Mouse (Mus musculus) frontal cortex, adult (tissue): Measurements from ENCODE around the gene Adcy7.

Experiments
- ATAC-seq: cut with Nextera tagmentation; 2 replicates; pipeline ENCODE4 v1.9.2; 2017; ENCODE audit warnings: mild to moderate bottlenecking, moderate library complexity, mixed read lengths; ENCODE audit not compliant: low TSS enrichment

Gene Adcy7

DNA sequence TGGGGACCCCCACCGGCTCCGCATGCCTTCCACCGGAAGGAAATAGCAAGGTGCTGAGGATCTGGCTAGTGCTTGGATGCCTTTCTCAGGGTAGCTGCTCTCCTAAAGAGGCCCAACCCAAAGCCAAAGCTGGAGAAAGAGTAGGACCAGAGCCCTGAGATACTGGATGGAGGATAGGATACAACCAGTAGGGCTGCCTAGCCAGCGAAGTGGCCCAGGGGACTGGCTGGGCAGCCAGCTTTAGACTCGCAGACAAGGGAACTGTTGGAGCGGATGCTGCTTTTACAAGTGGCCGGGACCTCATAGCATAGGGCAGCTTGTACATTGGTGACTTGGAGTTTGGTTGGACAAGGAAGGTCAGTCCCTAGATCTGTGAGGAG, 838 bp downstream of the Adcy7 start:
- ATAC-seq: no peak

DNA sequence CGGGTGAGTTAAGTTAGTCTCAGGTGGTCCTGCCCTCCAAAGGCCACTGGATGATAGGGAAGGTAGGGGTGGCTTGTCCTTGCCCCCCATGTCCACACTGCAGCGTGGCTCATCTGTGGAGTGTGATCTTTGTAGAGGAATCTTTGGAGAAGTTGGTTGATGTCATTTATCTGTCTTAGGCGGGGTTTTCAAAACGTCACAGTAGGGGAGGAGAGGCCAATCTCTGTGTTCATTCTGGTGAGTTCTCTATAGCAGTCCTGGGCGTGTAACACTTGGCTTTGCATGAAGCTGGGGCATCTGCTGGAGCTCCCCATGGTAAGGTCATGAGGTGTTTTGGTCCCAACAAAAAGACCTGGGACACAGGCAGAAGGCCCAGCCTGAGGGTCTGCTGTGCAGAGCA, 1.9 kb downstream of the Adcy7 start:
- ATAC-seq: no peak

DNA sequence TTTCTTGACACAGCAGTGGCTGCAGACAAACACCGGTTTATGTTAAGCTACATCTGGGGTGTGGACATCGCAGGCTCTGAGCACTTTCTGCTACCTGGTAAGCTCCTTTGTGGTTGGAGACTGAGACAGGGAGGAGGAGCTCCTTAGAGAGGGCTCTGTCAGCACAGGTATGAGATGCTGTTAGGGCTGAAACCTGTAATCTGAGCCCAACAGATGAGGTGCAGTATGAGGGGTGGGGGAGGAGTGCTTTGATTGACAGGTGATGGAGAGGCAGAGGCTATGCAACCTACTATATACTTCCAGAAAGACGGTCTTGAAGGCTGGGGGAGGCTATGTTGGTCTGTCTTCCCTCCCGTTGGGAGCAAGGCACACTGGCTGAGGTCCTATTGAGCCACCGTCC, 7.0 kb downstream of the Adcy7 start:
- ATAC-seq: no peak

DNA sequence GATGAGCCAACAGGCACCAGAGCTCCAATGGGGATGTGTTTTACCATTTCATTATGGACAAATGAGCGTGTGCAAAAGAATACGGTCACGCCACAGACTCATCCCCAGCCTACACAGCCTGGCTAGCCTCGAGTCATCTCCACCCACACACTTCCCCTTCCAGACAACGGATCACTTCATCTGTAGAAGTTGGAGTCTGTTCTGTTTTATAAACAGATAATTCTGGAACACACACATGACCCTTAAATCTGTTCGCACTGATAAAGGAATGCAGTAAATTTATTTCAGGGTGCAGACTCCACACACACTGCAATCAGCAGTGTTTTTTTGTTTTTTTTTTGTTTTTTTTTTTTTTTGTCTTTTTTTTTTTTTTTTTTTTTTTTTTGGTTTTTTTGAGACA, 7.5 kb downstream of the Adcy7 start:
- ATAC-seq: 0 out of 2 replicates have a peak, but pooled peaks have one; percentile 50

DNA sequence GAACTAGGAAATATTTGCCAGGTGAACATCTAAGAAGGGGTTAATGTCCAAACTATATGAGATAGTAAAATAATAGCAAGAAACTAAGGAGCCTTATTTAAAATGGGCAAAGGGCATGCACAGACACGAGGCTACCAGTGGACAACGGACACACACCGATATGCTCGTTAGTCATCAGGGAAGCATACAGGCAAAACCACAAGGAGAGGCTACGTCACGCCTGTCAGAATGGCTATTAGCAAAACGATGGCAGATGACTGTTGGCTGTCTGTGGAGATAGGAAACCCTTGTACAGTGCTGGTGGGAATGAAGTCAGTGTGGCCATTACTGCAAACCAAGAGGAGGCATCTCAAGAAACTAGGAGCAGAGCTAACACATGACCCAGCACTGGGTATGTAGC, 8.7 kb downstream of the Adcy7 start:
- ATAC-seq: no peak

DNA sequence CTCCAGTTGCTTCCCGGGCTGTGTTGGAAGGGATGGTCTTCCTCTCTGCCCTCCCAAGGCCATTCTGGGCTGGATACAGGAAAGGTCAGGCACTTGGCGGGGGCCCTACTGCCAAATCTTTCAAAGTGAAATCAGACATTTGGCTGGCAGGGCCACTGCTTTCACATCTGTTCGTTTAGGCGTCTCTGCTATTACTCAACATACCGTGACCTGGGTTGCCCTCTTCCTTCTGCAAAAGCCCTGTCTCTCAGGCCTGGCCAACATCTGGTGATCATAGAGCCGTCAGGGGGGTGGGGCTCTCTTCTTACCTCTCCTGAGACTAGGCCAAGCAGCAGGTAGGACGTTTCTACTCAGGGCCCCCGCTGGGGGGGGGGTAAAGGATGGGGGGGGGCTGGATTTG, 10.5 kb downstream of the Adcy7 start:
- ATAC-seq: no peak

DNA sequence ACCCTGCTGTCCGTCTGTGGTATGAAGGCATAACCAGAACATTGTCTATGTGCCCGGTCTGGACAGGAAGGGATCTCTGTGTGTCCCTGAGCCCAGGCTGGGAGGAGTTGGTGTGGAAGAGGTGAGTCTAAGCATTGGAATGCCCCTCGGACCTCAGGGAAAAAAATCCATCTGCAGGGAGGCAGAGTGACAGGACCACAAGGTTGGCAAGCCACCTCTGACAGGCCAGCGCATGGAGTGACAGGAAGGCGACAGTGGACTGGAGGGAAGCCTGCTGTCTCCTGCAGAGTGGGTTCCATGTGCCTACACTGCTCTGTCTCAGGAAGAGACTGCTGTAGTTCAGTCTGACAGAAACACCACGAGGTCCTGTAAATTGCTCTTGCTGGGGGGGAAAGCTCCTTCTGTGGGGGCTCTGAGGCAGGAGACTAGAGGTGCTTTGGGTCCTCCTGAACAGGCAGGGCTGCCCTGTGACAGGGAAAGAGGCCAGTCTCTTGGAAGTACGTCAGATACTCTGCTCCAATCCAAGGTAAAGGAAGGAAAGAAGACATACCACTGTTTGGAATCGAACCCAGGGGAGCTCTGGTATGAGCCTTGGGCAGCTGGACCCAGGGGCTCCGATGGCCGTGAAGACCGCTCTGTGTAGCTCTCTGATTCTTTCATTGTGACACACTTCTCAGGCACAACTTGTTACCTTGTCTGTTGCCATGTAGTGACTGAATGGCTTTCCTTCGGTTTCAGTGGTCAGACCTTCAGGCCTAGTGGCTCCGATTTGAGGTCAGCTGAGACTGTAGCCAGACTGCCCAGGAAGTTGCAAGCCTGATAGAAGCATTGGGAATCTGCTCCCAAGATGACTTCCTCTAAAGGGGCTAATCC, 11.3 kb downstream of the Adcy7 start:
- ATAC-seq: no peak

DNA sequence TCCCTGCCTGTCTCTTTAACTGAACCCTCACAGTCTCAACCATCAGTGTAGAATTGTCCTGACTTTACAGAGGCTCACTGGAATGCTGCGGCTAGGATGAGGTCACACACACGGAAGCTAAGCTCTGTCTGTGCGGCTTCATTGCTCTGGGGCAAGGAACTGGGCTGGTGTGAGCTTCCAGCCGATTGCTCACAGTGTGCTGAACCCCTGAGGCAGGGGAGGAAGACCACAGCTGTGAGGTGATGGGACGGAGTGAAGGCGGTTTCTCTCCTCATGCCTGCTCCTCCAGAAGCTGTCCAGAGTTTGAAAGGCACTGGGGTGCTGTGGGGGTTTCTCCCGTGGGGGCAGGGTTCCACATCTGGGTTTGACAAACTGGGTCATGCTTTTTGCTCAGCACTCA, 12.5 kb downstream of the Adcy7 start:
- ATAC-seq: no peak; the same call in 1 of the 2 replicates

DNA sequence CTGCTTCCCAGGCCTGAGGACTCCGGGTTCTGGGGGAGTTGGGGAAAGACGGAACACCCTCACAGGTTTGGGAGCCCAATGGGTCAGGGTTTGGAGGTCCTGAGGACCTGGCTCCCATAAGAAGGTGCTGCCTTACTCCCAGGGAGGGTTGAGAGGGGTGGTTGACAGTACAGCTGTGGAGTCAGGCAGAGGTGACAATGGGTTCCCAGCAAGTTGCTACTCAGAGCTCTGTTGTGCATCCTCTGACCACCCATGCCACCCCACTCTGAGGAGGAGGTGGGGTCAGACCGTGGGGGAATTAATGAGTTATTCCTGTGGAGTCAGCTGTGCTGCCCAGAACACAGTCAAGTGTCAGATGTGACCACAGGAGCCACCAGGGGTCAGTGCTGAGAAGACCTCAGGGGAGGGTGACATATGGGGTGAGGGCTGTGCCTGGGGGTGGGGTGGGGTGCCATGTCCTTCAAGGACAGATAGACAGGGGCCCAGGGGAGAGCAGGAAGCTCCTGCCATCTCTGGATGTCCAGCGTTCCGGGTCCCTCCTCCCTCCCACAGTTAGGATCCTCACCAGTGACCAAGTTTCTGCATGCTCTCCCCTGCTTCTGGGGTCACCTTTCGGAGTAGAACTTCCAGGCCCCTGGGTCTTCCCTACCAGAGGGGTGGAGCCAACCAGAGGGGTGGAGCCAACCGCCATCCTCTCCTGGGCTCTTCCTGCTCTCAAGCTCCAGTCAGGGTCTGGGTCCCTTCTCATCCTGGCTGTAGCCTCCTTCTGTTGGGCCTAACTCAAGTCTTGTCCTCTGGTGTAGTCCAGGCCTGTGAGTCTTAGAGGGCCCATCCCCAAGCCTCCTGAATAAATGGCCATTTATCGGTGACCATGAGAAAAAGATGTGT, 13.5 kb downstream of the Adcy7 start:
- ATAC-seq: no peak

DNA sequence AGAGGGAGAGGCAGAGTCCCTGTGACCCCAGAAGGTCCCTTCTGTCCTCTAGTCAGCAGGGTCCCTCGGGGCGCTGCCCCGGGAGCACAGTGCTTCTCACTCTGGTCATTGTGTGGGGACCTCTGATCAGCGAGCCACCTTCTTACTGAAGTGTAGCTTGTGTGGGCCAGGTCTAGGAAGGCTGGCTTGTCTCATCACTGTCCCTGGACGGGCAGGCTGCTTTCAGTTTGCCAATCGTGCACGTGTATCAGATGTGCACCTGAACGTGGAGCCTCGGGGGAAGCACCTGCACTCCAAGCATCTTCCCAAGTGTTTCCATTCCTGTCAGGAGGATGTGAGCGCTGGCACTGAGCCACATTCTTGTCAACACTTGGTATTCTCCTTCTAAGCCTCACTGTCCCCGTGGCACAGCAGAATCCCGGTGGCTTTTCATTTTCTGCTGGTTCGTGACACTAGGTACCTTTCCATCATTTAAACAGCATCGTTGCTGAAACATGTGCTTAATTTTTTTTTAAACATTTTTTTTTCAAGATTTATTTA, 14.3 kb downstream of the Adcy7 start:
- no peak for ATAC-seq

DNA sequence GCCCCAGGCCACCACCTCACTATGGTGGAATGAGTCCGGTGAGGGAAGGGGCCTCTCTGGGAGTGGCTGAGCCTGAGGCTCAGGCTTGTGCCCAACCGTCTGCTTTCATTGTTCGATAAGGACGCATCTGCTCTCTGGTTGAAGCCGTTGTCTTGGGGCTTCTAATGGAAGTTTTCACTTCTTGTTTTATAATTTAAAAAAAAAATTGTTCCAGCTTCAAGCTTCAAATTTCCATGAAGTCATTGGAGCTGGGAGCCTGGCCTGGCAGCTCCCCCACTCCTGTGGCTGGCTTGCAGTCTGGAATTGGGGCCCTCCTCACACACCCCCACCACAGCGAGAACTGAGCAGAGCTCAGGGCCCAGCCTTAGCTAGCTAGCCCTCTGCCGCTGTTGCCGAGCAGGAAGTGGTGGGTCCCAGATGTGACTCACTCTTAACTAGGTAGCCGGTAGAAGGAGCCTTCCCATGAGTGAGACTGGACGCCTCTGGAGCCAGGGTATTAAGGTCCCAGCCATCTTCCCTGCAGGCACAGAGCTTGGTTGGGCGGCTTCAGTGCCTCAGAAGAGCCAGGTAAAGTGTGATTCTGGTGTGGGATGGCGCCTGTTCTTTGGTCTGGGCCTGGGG, 16.5 kb downstream of the Adcy7 start:
- no peak for ATAC-seq

DNA sequence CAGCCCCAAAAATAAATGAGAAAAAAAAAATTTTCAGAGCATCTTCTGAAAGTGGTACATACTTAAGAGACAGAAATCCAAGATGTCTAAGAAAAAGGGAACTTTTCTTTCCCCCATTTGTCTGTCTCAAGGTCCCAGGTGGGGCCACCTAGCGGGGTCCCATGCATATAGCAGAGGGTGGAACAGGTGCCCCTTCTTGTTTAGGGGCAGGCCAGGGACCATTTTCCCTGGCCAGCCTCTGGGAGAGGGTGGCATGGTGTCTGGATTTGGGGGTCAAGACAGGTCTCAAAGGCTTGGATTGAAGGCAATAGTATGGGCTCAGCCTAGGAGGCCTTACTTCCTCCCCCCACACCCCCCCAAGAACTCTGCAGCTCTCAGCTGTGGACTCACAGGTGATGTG, 17.7 kb downstream of the Adcy7 start:
- ATAC-seq: no peak

DNA sequence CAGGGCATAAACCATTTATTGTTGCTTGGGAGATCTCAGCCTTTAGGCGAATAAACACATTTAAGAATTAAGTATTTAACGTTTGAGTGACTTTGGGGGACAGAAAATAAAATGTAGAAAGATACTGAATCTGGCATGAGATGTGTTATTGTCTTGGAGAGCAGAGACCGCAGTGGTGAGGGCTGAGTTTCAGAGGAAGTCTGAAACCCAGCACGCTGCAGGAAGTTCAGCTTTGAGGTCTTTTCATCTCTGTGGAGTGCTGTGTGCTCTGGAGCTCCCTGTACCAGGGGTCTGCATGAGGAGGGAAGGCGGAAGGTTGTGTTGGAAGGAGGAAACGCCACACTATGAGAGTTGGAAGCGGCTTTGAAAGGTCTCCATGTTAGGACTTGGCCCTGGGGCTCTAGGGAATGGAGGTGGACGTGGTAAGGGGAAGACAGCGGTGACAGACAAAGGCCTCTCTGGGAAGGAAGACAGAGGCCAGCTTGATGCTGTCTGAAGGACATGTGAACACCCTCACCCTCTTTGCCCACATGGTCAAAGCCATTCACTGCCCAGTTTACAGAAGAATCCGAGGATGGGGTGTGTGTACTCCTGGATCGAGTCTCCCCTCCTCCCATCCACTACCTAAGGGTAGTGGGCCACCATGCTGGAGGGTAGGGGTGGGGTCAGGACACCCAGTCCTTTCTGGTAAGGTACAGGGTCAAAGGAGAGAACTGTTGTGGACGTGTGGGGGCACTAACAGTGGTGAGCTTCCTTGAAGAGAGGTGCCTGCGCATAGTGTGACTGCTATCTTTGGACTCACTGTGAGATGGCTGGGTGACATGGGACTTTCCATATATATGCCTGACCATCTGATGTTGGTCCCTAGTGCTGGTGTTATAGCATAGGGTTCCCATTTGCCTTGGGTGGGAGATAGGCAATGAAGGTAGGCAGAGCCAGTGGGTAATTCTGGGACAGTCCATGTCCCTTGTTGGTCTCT, 18.4 kb downstream of the Adcy7 start:
- no peak for ATAC-seq

DNA sequence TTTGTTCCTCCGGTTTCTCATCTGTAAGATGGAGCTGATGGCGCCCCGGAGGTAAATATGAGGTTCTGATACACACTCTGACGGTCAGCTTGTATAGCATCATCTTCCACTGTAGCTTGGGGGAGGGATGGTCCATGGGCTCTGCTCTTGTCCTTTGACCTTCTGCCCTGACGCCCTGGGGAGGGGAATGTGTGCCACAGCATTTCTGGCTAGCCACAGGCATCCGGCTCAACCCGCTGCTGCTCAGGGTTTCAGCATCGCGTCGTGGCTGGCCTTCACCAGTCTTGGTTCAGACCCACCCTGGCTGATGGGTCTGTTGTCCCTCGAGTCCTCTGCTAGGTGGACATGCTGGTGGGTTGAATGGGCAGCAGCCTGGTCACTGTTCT, 19.1 kb downstream of the Adcy7 start:
- no peak for ATAC-seq

DNA sequence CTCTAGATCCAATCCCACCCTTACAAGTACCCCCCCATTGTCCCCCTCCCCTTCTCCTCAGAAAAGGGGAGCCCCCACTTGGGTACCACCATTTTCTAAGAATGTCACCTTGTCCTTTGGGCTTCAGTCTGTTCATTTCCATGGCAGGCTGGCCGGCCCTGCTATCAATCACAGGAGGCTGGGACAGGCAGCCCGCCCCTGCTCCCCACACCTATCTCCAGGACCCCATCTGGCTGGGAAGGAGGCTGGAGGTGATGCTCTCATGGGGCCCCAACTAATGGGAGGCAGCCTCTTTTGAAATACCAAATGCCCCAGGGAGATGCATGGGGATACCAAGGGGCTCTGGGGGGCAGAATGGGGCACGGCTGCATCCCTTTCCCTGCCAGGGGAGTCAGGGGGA, 20.7 kb downstream of the Adcy7 start:
- ATAC-seq: no peak

DNA sequence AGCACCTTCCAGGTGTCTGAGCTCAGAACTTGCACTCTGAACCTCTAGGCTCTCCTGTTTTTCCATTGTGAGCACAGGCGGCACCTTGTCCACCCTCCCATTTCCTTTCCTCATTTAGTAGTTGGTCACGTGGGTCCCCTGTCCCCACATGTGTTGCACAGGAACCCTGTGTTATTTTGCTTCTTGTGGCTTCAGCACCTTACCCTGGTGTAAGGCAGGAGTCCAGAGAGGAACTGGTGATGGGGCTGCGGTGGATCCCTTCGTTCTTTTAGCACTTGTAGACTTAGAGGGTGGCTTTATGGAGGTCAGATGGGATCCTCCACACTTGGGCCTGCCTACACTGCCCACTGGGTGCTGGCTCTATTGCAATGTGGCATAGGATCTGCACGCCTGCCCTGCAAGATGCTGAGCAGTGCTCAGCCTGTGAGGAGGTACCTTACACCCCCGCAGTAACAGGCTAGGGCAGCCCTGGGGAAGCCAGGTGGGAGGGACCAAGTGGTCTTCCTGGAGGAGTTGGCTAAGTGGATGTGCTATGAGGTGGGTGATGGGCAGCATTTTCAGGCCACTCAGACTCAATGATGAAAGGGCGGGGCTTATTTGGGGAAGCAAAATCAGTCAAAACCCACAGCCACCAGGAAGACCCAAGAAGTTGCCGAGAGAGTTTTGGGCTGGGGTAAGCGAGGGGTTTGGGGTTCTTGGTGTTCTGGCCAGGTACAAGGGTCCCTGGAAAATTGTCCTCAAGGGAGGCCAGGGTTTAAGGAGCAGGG, 21.6 kb downstream of the Adcy7 start:
- no peak for ATAC-seq

DNA sequence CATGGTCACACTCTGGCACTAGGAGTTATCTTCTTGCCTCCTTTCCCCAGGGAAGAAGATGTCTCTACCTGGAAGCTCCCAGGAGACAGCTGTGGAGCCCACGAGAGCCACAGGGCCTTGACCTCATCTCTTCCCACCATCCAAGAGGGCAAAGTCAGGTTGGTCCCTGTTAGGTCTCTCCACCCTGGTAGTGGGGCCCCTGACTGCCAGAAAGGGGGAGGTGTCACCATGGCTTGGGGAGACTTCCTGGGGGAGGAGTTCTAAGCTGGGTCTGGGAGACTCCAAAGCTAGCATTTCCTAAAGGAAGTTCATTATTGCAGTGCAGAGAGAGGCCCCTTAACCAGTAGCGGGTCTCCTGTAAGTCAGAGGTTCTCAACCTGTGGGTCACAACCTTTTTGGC, 22.8 kb downstream of the Adcy7 start:
- no peak for ATAC-seq

DNA sequence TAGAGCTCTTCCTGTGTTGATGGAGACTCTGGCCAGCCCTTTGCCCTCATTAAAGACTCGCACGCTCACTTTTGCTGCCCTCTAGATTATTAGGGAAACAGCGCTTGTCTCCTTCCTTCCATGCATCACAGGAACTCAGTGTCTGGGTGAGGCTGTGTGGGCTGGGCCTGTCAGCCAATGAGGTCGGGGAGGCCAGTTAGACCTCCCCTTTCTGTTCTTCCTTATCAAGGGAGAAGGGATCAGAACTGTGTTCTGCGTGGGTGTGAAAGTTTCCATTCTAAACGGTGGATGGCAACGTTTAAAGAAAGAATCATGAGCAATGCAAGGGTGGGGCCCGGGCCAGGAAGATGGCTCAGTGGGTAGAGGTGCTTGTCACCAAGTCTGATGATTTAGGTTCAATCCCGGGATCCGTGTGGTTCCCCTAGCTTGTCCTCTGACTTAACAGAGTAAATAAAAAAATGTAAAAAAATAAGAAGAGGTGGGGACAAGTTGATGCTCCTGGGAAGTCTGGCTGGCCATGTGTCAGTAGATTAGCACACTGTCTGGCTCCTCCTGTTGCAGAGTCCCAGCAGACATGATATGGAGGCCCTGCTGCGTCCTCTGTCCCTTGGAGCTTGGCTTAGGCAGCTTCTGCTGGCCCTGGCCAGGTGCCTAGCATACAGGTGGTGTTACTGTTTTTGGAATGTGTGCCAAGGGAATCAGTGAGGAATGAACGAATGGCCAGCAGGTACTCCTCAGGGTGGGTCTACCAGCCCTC, 26.0 kb downstream of the Adcy7 start:
- no peak for ATAC-seq

DNA sequence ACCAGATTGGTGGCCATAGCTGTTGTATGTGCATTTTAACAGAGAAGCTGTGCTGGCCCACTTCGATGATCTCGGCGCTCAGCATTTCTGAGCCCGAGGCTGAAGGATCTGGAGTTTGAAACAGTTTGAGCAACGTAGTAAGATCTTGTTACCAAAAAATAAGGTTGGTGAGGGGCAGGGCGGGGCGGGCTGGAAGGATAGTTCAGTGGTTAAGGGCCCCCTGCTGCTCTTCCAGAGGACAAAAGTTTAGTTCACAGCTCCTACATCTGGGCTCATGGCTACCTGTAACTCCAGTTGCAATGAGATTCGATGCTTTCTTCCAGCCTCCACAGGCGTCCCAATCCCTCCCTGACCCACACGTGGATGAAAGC, 26.5 kb downstream of the Adcy7 start:
- ATAC-seq: no peak
